Mouse (Mus musculus): Measurements from ENCODE around the gene Zwilch.
"Not testable (repeated sequence)": the region's sequence is repeated elsewhere in the genome, so short reads cannot be mapped to it uniquely, and the experiment has no call there.

Gene Zwilch

GRCm38 (mm10) chr9:64172816-64173665, at the start of gene Zwilch, which contains the start of gene Rpl4:
Gene Zwilch (minus strand): TSS chr9:64173104.
Gene Rpl4 (plus strand): TSS chr9:64173375.
- DNase-seq: peak; percentile 88

GRCm38 (mm10) chr9:64222098-64222497, 49.2 kb upstream of the Zwilch start:
- DNase-seq: no peak

- DNase-seq: no peak
These were observed 48.6 kb upstream of the Zwilch start for GRCm38 (mm10) chr9:64221480-64221879.

- no peak for DNase-seq
These were observed 47.7 kb upstream of the Zwilch start for GRCm38 (mm10) chr9:64220603-64221002.

GRCm38 (mm10) chr9:64219772-64220420, 47.0 kb upstream of the Zwilch start:
- DNase-seq: no peak

GRCm38 (mm10) chr9:64219305-64219704, 46.4 kb upstream of the Zwilch start:
- DNase-seq: no peak

GRCm38 (mm10) chr9:64217887-64218286, 45.0 kb upstream of the Zwilch start:
- DNase-seq: no peak

GRCm38 (mm10) chr9:64216641-64217040, 43.7 kb upstream of the Zwilch start:
- no peak for DNase-seq

GRCm38 (mm10) chr9:64216090-64216489, 43.2 kb upstream of the Zwilch start:
- DNase-seq: no peak

GRCm38 (mm10) chr9:64214452-64214851, 41.5 kb upstream of the Zwilch start:
- DNase-seq: no peak

GRCm38 (mm10) chr9:64207509-64208084, 34.7 kb upstream of the Zwilch start:
- peak; percentile 29 for DNase-seq

- DNase-seq: no peak
These were observed 30.0 kb upstream of the Zwilch start for GRCm38 (mm10) chr9:64202866-64203265.

GRCm38 (mm10) chr9:64202331-64202730, 29.4 kb upstream of the Zwilch start:
- DNase-seq: no peak

- peak; percentile 38 for DNase-seq
These were observed 27.0 kb upstream of the Zwilch start for GRCm38 (mm10) chr9:64199897-64200296.

GRCm38 (mm10) chr9:64198763-64199418, 26.0 kb upstream of the Zwilch start:
- DNase-seq: not testable (repeated sequence)

GRCm38 (mm10) chr9:64198068-64198762, 25.3 kb upstream of the Zwilch start:
- no peak for DNase-seq

- no peak for DNase-seq
These were observed 24.6 kb upstream of the Zwilch start for GRCm38 (mm10) chr9:64197524-64197923.

- DNase-seq: no peak
These were observed 22.6 kb upstream of the Zwilch start for GRCm38 (mm10) chr9:64195554-64195953.

GRCm38 (mm10) chr9:64193879-64194278, 21.0 kb upstream of the Zwilch start:
- DNase-seq: no peak

- DNase-seq: no peak
These were observed 11.4 kb upstream of the Zwilch start for GRCm38 (mm10) chr9:64184166-64184840.

GRCm38 (mm10) chr9:64183295-64183694, 10.4 kb upstream of the Zwilch start:
- not testable (repeated sequence) for DNase-seq

All from kidney, postnatal 14 days (tissue).